8 mouse cellular contexts compared by ENCODE assay signal in genomic region chr9:106371776-106372175, GRCm38 (mm10). TPM values are rescaled to one million over a fixed set of nuclear protein-coding genes. Genes with fewer than 3 reads are reported as not detected.
A peak's percentile ranks its signal among the peaks of the same experiment; 100 is the strongest.
DNase-seq lines count a peak whose midpoint lies in the region; ATAC-seq and TF ChIP-seq lines count a peak whose summit lies in the region.

No protein-coding gene starts in this region.

- H3K4me2 ChIP-seq in CH12.LX (ENCODE audit: insufficient read depth, low read depth, poor library complexity, severe bottlenecking): peak overlapping the region; percentile 35
- H3K4me2 ChIP-seq in hindbrain, embryonic 14.5 days (replicated peaks): peak overlapping the region; percentile 93

- 49% methylated on average over 6 of the region's 6 CpGs for WGBS in hindbrain, embryonic 14.5 days
- 1% methylated on average over 6 of the region's 6 CpGs for WGBS in macrophage (ENCODE audit: missing documents)

- no peaks in the 10 kb centered on the region for H3K9me3 ChIP-seq in CH12.LX (replicated peaks; ENCODE audit: low read length)
- H3K9me3 ChIP-seq in hindbrain, embryonic 14.5 days (ENCODE audit: control insufficient read depth, low read length): no peaks in the 10 kb centered on the region

- TF ChIP-seq CTCF in CH12.LX (conservative IDR thresholded peaks at IDR 0.05 in 1 of 2, IDR thresholded peaks at IDR 0.05 in 1 of 2; ENCODE audit: low read depth in 2 of 2, low read length in 2 of 2): no peak
- TF ChIP-seq CTCF in left cerebral cortex, adult 2 months (IDR thresholded peaks at IDR 0.05): peak; percentile 10

- H3K27me3 ChIP-seq in CH12.LX (replicated peaks): peaks cover 4% of the 10 kb centered on the region
- H3K27me3 ChIP-seq in hindbrain, embryonic 14.5 days (ENCODE audit: control insufficient read depth, insufficient read depth, low read length): no peaks in the 10 kb centered on the region

- peak; percentile 59 for DNase-seq in CH12.LX (ENCODE audit: extremely low read depth)
- DNase-seq in adrenal gland, postnatal 14 days: peak; percentile 86
- DNase-seq in gastrocnemius, adult 8-10 months (ENCODE audit: low spot score in 2 of 2): peak; percentile 85 to 90
- DNase-seq in hindbrain, embryonic 14.5 days (ENCODE audit: low spot score): no peak
- DNase-seq in left cerebral cortex, adult 2 months (ENCODE audit: extremely low spot score in 1 of 2, low spot score in 2 of 2): peak; percentile 73 to 74
- DNase-seq in right cerebral cortex, adult 2 months (ENCODE audit: low spot score in 2 of 2): peak; percentile 72 to 81

- in situ Hi-C loops in CH12.LX (cut with MboI; ENCODE audit: low pct_ligation_motif_present, low pct_unique_long_range_greater_than_20kb, low sequenced_read_pairs): no loop called here

- TF ChIP-seq RAD21 in CH12.LX (IDR thresholded peaks at IDR 0.05; ENCODE audit: low read depth, low read length): no peak

- H3K4me3 ChIP-seq in CH12.LX (replicated peaks in 1 of 3; ENCODE audit: low read depth in 2 of 3, low read length in 2 of 3, poor library complexity in 1 of 3) (peak overlapping the region in 2 of 3 experiments; percentile 1 to 10), macrophage (ENCODE audit: inconsistent target) (peak overlapping the region; percentile 95)
- no peak overlapping the region; the same call in 1 of the 2 replicates for H3K4me3 ChIP-seq in hindbrain, embryonic 14.5 days (replicated peaks; ENCODE audit: low read length)
- peak overlapping the region; percentile 84 for H3K4me3 ChIP-seq in left cerebral cortex, adult 2 months

- H3K79me2 ChIP-seq in CH12.LX (replicated peaks; ENCODE audit: control insufficient read depth, extremely low read depth, insufficient read depth, poor library complexity, severe bottlenecking) (peaks cover 11% of the 10 kb centered on the region; the same call in 1 of the 2 replicates), macrophage (ENCODE audit: inconsistent target) (peaks cover 72% of the 10 kb centered on the region)

- H3K27ac ChIP-seq in CH12.LX (ENCODE audit: insufficient read depth, low read depth): peak overlapping the region; percentile 45
- no peak overlapping the region for H3K27ac ChIP-seq in hindbrain, embryonic 14.5 days
- H3K27ac ChIP-seq in left cerebral cortex, adult 2 months: peak overlapping the region; percentile 99
- peak overlapping the region; percentile 95 for H3K27ac ChIP-seq in macrophage

- TF ChIP-seq EP300 in CH12.LX (IDR thresholded peaks at IDR 0.05; ENCODE audit: low read length): peak; percentile 40; the same call in 1 of the 2 replicates

- no peak for ATAC-seq in hindbrain, embryonic 14.5 days (ENCODE audit: low FRiP score)
- no peak for ATAC-seq in megakaryocyte-erythroid progenitor cell, adult 5-6 weeks (replicated peaks; ENCODE audit: low FRiP score, low TSS enrichment, poor library complexity, severe bottlenecking)

- intact Hi-C loops in left cerebral cortex, adult 2 months (cut with DNase I): loop anchor here (1.0 to 2.0 kb wide), 4 partner anchors 31 to 81 kb away; no protein-coding TSS in a partner anchor

- dilution Hi-C loops in CH12.LX (cut with MboI; ENCODE audit: extremely low pct_ligation_motif_present, extremely low pct_unique_long_range_greater_than_20kb, low sequenced_read_pairs): no loop called here

- H3K9ac ChIP-seq in CH12.LX (ENCODE audit: insufficient read depth, low read depth): peak overlapping the region; percentile 20; the same call in 1 of the 2 replicates
- peak overlapping the region; percentile 33; the same call in 1 of the 2 replicates for H3K9ac ChIP-seq in hindbrain, embryonic 14.5 days

- H3K36me3 ChIP-seq in CH12.LX (replicated peaks in 1 of 2; ENCODE audit: control insufficient read depth in 1 of 2, insufficient read depth in 1 of 2, low read length in 1 of 2): peaks cover 14 to 40% of the 10 kb centered on the region in 2 experiments
- peaks cover 43% of the 10 kb centered on the region for H3K36me3 ChIP-seq in hindbrain, embryonic 14.5 days (replicated peaks; ENCODE audit: control insufficient read depth, insufficient read depth)
- peaks cover 22% of the 10 kb centered on the region; the same call in 1 of the 2 replicates for H3K36me3 ChIP-seq in macrophage (ENCODE audit: inconsistent target)

- H3K4me1 ChIP-seq in CH12.LX (ENCODE audit: control insufficient read depth in 1 of 2, insufficient read depth in 2 of 2): peaks cover 28 to 56% of the 10 kb centered on the region in 2 experiments
- peaks cover 30% of the 10 kb centered on the region for H3K4me1 ChIP-seq in hindbrain, embryonic 14.5 days (replicated peaks; ENCODE audit: control insufficient read depth, insufficient read depth, low read length)

- no peak for TF ChIP-seq POLR2A in CH12.LX (IDR thresholded peaks at IDR 0.05; ENCODE audit: low read depth, low read length)

TF ChIP-seq in CH12.LX, 34 proteins besides CTCF, POLR2A, EP300 and RAD21:
- TF ChIP-seq IRF4 (IDR thresholded peaks at IDR 0.05; ENCODE audit: low read depth, low read length) (peak; percentile 84), USF2 (conservative IDR thresholded peaks at IDR 0.05; ENCODE audit: low read depth, low read length) (no peak), TCF12 (IDR thresholded peaks at IDR 0.05; ENCODE audit: low read depth, low read length) (peak; percentile 61; the same call in 1 of the 2 replicates), MEF2A (IDR thresholded peaks at IDR 0.05; ENCODE audit: borderline replicate concordance, low read depth, low read length) (peak; percentile 68), RCOR1 (conservative IDR thresholded peaks at IDR 0.05; ENCODE audit: low read depth, low read length) (no peak), SIN3A (IDR thresholded peaks at IDR 0.05; ENCODE audit: low read length) (peak; percentile 84), MAFK (IDR thresholded peaks at IDR 0.05; ENCODE audit: insufficient replicate concordance, low read length) (peak; percentile 31; the same call in 1 of the 2 replicates), ELF1 (IDR thresholded peaks at IDR 0.05; ENCODE audit: low read depth, low read length) (peak; percentile 83), BHLHE40 (IDR thresholded peaks at IDR 0.05; ENCODE audit: low read depth, low read length) (peak; percentile 18; the same call in 1 of the 2 replicates), JUN (IDR thresholded peaks at IDR 0.05; ENCODE audit: insufficient read depth, low read depth, low read length) (no peak), ETS1 (conservative IDR thresholded peaks at IDR 0.05; ENCODE audit: low read depth, low read length) (peak; percentile 57), HCFC1 (IDR thresholded peaks at IDR 0.05; ENCODE audit: low read depth, low read length) (peak; percentile 59), PAX5 (IDR thresholded peaks at IDR 0.05; ENCODE audit: low read length) (no peak), CHD2 (IDR thresholded peaks at IDR 0.05; ENCODE audit: low read length) (peak; percentile 82), NELFE (IDR thresholded peaks at IDR 0.05; ENCODE audit: low read depth, low read length) (no peak), TBP (conservative IDR thresholded peaks at IDR 0.05; ENCODE audit: low read depth, low read length) (no peak), ZC3H11A (IDR thresholded peaks at IDR 0.05; ENCODE audit: low read depth, low read length) (no peak), SMC3 (IDR thresholded peaks at IDR 0.05; ENCODE audit: low read depth, low read length) (peak; percentile 2; the same call in 1 of the 2 replicates), KAT2A (IDR thresholded peaks at IDR 0.05; ENCODE audit: insufficient replicate concordance, low read length) (0 out of 2 replicates have a peak, but pooled peaks have one; percentile 36)

RNA-seq across cellular contexts. Expression of gene Dusp7, which starts 3.3 kb away (rescaled TPM):
- total RNA-seq in CH12.LX (2012; rRNA removed) (8.0 and 10.0 TPM in 2 replicates), CH12.LX (2014; rRNA removed) (4.9 and 6.2 TPM in 2 replicates)
- polyA plus RNA-seq in CH12.LX (2012; ENCODE audit: insufficient read length, low read depth) (8.2 and 11.4 TPM in 2 replicates), macrophage (2018) (58.0 to 112 TPM (median 63.3 TPM) in 3 replicates)
- total RNA-seq in adrenal gland, postnatal 14 days (2021): 21.1 and 26.0 TPM in 2 replicates
- 10 to 100 TPM; 15.4 to 53.2 (median 35.0) TPM for total RNA-seq in gastrocnemius, adult 8-10 months (2022)
- 17.9 and 19.3 TPM in 2 replicates for polyA plus RNA-seq in hindbrain, embryonic 14.5 days (2014; fragmentation: Nextera tagmentation; extraction: Ambion mirVana)
- total RNA-seq in left cerebral cortex, adult 2 months (2021): 100 to 1,000 TPM; 105 to 115 TPM
- 10 to 100 TPM in 19 of 26 experiments, 1 to 10 TPM in 7; 4.1 to 46.7 (median 12.6) TPM for total RNA-seq in macrophage (2018; cell fraction: chromatin; rRNA removed)
- total RNA-seq in macrophage (2018; cell fraction: cytosol; rRNA removed): 10 to 100 TPM; 32.4 to 87.1 (median 54.1) TPM
- 10 to 100 TPM; 16.5 to 77.6 (median 30.5) TPM for total RNA-seq in macrophage (2018; cell fraction: nucleus; rRNA removed)
- 19.0 and 22.9 TPM in 2 replicates for total RNA-seq in megakaryocyte-erythroid progenitor cell, adult 5-6 weeks (2014; fragmentation: Nextera tagmentation)
- total RNA-seq in megakaryocyte-erythroid progenitor cell, adult 5-6 weeks (2017): 3.2 and 7.2 TPM in 2 replicates

RNA-seq across cellular contexts. Expression of gene Rpl29, which starts 57.5 kb away (rescaled TPM):
- total RNA-seq in CH12.LX (2012; rRNA removed) (1,844 and 1,867 TPM in 2 replicates), CH12.LX (2014; rRNA removed) (1,058 and 1,082 TPM in 2 replicates)
- polyA plus RNA-seq in CH12.LX (2012; ENCODE audit: insufficient read length, low read depth) (1,042 and 1,257 TPM in 2 replicates), macrophage (2018) (891 to 979 TPM (median 909 TPM) in 3 replicates)
- 490 and 599 TPM in 2 replicates for total RNA-seq in adrenal gland, postnatal 14 days (2021)
- 100 to 1,000 TPM; 259 to 320 (median 274) TPM for total RNA-seq in gastrocnemius, adult 8-10 months (2022)
- 650 and 781 TPM in 2 replicates for polyA plus RNA-seq in hindbrain, embryonic 14.5 days (2014; fragmentation: Nextera tagmentation; extraction: Ambion mirVana)
- 100 to 1,000 TPM; 273 to 308 TPM for total RNA-seq in left cerebral cortex, adult 2 months (2021)
- total RNA-seq in macrophage (2018; cell fraction: chromatin; rRNA removed): 100 to 1,000 TPM in 1 of 26 experiments, 10 to 100 TPM in 25; 10.2 to 120 (median 19.9) TPM
- 1,000 to 10,000 TPM in 2 of 26 experiments, 100 to 1,000 TPM in 24; 483 to 1,246 (median 739) TPM for total RNA-seq in macrophage (2018; cell fraction: cytosol; rRNA removed)
- 100 to 1,000 TPM in 1 of 26 experiments, 10 to 100 TPM in 25; 32.8 to 107 (median 59.5) TPM for total RNA-seq in macrophage (2018; cell fraction: nucleus; rRNA removed)
- 3,119 and 3,478 TPM in 2 replicates for total RNA-seq in megakaryocyte-erythroid progenitor cell, adult 5-6 weeks (2014; fragmentation: Nextera tagmentation)
- total RNA-seq in megakaryocyte-erythroid progenitor cell, adult 5-6 weeks (2017): 1,796 and 2,125 TPM in 2 replicates
